Mouse (Mus musculus) kidney, adult 2 months (tissue): ENCODE results near the gene Srarp.

ENCODE experiments used
- CTCF ChIP-seq: fragments of 200-500 bp; conservative IDR thresholded peaks from 2 replicates; pipeline ENCODE4 v1.5.1; 2011; ENCODE audit warnings: low read depth, mild to moderate bottlenecking, control low read depth, low read length, moderate library complexity, mixed read lengths; ENCODE audit not compliant: insufficient read depth, insufficient read length
- POLR2A ChIP-seq: fragments of 200-500 bp; IDR thresholded peaks from one replicate; pipeline ENCODE4 v1.6.1; 2011; ENCODE audit warnings: low read depth, low read length, control low read depth

GRCm38 (mm10) chr4:141464722-141465121, 28.8 kb upstream of the Srarp start:
- TF ChIP-seq POLR2A (no peak), CTCF (no peak)
